Mouse (Mus musculus) R1 (cell line): Measurements from ENCODE around the gene Klhl3.
A peak's percentile ranks its signal among the peaks of the same experiment; 100 is the strongest.
"Not testable (repeated sequence)": the region's sequence is repeated elsewhere in the genome, so short reads cannot be mapped to it uniquely, and the experiment has no call there.

ENCODE experiments used
- DNase-seq: peaks from one replicate; pipeline ENCODE4 v3.0.0-alpha.2; 2018; ENCODE audit warnings: low read depth, low spot score

Klhl3 gene

DNA sequence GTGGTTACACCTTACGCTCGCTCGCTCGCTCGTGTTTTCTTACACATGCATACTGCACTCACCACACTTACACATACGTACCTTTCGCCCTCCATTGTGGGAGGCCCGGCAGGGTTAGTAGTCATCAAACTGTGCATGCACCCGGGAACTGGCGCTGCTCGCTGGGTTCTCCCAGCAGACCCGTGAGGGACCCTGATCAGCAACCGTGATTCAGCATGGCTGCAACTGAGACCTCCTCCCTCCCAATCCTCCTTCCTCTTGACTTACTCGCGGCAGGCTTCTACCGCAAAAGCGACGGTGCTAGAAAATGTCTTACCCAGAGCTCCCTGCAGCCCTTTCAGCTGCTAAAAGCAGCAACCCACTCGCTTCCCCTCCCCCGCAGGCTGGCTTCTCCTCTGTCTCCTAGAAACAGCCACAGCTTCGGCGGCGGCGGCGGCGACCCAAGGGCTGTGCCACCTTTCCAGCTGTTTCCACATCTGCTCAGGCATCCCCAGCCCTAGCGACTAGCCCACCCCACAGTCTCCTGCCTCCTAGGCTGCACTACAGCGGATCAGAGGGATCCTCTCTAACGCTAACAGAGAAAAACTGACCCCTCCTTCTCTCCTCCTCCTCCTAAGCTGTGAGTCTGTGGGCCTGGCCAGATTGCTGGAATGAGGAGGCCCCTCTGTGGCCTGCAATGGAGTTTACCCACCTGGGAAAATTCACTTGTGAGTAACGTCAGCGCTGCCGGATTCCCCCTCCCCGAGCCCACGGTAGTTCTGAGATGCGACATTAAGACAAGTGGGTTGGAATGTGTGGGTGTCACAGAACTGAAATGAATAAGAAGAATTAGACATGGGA lies at the start of gene Klhl3:
Gene Klhl3 (minus strand): TSS at position 532 of the 840 bp plus-strand sequence.
- DNase-seq = peak; percentile 78

DNA sequence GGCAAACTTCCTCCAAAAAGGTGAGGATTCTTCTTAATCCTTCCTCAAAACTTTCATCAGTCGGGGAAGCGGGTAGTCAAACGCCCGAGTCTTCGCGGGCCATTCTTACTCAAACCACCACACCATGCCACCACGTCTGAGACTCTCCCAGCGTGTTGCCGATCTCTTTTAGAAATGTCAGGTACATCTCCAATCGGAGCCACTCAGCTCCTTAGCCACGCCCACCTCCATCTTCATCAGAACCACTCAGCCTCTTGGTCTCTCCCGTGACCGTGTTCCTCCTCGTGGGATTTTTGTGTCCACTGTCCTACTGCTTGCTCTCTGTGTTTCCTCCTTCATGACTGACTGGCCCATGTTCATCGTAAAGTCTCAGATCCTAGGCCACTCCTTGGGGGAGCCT lies 47.4 kb upstream of the Klhl3 start:
- no peak for DNase-seq

DNA sequence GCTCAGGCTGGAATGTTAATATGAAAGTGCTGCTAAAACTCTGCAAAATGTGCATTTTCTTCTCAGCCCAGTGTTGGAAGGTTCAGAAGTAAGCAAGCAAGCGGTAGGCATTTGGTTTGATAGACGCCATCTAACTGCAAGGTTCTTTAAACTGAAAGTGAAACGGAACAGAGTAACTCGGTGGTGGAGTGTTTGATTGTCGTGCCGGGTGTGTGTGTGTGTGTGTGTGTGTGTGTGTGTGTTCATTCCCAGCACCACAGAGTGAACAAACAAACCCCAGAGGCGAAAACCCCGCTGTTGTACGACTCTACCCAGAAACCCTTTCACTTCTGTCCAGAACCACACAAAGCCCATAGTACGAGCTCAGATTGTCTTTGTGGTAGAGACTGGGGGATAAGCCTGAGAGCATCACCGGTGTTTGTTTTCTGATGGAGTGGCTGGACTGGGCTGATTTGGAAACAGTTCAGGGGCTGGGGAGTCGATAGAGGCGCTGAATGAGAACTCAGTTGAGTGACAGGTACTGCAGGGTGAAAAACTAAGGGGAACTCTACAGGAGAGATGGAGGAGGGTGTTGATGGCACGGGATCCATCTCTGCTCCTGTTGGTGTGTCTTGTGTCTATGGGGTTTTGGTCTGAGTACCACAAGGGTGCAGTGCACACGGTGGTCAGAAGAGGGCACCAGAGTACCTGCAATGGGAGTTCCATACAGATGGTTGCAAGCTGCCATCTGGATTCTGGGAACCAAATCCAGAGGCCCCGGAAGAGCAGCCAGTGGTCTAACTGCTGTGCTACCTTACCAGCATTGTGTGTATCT lies 44.9 kb upstream of the Klhl3 start:
- DNase-seq = peak; percentile 93

DNA sequence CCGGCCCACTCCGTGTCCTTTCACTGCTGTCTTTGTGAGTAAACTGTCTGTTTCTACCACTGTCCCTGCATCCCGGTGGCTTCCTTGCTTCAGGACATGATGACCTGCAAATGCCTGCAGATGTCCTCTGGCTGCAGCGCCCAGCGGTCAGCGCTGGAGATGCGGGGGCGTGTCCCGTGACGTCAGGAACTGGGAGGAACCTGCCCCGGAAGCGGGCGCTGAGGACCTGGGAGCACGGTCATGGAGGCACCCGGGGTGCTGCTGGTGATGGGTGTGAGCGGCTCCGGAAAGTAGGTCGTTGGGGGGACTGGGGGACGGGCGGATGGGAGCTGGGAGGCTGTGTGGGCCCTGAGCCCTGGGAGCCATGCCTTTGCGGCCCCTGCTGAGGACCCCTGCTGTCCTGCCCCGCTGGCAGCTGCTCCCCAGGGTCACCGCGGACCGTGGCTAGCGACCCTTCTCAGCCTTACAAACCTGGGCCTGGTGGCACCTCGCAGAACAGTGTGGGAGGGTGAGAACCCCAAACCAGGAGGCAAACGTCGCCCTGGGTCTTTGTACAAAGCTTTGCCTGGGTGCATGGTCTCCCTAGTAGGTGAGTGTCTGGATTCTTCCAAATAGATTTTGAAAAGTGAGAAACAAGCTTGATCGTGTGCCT lies 44.2 kb upstream of the Klhl3 start, which contains the start of gene Idnk:
Gene Idnk (plus strand): TSS at position 203 of the 652 bp plus-strand sequence.
- peak; percentile 54 for DNase-seq

DNA sequence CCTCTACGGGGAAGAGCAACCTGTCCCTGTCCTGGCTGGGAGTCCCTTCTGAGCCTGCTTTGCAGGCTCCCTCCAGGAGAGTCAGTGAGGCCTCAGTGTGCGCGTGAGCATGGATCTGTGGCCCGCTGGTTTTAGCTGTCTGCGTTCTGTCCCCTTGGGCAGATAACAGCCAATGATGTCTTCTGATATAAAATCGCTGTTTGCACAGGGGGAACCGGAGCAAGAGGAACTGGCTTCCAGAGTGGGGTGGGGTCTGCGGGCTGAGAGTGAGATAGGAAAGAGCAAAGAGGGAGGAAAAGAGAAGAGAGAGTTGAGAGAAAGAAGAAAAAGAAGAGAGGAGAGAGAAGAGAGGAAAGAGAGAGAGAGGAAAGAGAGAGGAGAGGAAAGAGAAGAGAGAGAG lies 43.6 kb upstream of the Klhl3 start:
- DNase-seq = no peak

DNA sequence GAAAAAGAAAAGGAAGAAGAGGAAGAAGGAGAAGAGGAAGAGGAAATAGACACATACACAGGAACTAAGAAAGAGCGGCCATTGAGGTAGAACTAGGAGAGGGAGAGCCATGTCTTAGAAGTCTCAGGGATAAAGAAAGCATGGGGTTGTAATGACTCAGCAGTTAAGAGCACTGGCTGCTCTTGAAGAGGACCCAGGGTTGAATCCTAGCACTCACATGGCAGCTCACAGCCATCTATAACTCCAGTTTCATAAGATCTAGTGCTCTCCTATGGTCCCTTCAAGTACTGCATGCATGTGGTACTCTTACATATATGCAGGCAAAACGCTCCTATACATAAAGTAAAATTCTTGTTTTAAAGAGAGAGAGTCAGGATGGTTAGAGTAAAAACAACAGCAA lies 42.6 kb upstream of the Klhl3 start:
- no peak for DNase-seq

DNA sequence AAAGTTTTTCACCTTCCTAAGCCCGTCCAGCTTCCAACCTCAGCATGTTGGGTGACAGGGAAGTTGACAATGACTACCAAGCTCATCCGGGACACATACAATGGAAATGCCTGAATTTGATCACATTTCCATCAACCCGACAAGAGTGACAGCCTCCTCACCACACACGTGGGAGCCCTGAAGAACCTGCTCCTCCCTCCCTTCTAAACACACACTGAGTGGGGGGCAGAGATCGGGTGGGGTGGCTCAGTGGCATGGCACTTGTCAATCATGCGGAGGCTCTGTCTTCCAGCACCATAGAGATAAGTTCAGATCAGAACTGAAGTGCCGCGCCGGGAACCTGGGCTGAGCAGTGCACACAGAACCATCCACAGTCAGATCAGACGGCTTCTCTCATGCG lies 37.0 kb upstream of the Klhl3 start:
- no peak for DNase-seq

DNA sequence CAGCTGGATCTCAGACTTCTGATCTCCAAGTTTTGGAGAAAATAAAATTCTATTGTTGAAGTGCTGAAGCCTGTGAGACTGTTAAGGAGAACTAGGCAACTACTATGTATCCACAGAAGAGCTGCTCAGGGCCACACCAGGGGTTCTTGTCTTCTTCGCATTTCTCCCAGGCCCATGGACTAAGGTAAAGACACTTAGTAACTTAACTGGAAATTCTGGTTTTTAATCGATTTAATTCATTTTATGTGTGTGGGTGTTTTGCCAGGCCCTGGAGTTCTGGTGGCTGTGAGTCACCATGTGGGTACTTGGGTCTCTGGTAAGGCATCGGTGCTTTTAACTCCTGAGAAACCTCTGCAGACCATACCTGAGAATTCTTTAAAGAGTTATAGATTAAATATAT lies 36.2 kb upstream of the Klhl3 start:
- DNase-seq = no peak

DNA sequence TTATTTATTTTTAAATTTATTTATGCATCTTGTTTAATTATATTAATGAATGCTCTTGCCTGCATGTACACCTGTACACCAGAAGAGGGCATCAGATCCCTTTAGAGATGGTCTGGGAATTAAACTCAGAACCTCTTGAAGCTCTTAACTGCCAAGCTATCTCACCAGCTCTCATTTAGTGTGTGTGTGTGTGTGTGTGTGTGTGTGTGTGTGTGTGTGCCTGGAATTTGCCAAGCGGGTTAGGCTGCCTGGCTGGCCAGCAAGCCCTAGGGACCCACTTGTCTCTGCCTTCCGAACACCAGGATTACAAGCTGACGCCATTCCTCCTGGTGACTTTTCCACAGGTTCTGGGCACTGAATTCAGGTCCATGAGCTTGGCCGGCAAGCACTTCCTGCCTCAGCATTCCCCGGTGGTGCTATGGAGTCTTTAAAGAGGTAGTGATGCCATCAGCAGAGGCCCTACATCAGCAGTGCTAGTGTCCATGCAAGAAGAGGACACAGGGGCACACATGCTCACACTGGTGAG lies 35.7 kb upstream of the Klhl3 start:
- no peak for DNase-seq

DNA sequence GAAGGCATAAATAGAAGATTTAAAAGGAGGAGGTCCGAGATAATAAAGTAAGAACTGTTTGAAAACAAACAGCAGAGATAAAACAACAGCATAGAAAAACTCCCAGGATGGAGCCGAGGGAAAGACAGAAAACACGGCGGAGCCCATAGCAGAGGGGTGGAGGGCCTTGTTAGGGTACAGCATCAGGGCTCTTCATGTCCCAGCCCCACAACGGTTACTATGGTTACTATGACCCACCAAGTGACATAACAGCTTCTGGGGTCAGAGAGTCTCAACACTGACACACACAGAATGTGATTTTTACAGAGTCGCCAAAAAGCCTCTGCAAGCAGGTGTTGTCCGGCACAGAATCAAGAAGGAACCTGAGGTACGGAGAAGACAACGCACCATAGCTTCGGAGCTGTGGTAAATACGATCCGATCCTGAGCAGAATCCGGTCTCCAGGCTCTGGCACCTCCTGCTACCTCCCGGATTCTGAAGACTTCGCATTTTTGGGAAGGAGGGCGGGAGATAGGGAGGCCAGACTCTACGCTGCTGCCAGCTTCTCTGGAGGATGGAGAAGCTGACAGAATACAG lies 35.0 kb upstream of the Klhl3 start:
- peak; percentile 86 for DNase-seq

DNA sequence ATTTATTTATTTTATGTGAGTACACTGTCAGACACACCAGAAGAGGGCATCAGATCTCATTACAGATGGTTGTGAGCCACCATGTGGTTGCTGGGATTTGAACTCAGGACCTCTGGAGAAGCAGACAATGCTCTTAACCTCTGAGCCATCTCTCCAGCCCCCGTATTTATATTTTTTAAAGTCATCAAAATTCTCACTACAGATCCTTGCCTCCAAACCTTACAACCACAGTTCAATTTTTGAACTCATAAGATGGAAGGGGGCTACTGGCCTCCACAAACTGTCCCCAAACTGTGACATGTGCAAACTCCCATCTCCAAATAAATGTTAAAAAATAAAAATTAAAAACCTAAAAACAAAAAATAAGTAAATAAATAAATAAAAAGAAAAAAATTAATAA lies 34.4 kb upstream of the Klhl3 start:
- DNase-seq = no peak

DNA sequence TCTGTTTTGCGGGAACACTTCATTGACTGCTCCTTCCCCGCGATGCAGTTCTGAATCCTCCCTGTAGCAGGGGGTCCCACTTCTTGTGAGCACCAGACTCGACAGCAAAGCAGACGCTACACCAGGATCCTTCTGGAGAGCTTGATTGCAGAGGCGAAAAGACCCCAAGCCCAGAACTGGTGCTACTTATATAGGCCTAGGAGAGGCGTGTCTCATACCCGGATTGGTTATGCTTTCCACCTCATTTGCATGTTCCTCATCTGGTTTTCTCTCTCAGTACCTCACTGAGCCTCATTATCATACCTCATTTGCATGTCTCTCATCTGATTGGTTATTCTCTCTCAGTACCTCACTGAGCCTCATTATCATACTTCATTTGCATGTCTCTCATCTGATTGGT lies 33.2 kb upstream of the Klhl3 start:
- not testable (repeated sequence) for DNase-seq

DNA sequence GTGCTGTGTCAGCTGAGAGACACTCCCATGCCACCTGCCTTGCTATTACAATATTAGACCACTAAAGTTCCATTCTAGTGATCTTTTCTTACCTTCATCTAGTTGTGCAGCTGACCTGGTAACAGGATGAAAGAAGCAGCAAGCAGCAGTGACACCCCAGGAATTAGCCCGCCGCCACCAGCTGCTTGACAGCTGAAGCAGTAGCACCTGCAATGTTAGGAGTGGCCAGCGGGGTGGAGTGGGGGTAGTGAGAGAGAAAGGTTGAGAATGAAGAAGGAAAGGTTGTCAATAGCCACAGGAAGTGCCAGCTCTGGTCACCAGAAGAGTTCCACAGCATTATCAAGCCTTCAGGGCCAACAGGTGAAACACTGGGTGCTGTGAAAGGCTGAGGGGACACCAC lies 18.3 kb upstream of the Klhl3 start:
- peak; percentile 32 for DNase-seq

DNA sequence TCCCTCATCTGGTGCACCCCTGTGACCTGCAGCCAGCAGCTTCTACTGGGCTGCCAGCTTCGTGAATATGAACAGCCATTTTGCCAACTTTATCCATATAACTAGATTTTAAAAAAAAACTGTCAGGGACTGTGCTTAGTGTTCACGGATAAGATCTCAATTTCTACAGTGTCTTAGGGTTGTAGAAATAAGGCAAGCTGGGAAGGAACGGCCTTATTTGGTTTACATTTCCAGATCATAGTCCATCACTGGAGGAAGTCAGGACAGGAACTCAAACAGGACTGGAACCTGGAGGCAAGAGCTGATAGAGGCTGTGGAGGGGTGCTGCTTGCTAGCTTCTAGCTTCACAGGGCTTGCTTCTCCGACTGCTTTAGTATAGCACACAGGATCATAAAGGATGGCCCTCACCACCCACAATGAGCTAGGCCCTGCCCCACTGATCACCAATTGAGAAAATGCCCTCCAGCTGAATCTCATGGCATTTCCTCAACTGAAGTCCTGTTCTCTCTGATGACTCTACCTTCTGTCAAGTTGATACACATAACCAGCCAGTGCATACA lies 16.4 kb upstream of the Klhl3 start:
- DNase-seq = no peak

DNA sequence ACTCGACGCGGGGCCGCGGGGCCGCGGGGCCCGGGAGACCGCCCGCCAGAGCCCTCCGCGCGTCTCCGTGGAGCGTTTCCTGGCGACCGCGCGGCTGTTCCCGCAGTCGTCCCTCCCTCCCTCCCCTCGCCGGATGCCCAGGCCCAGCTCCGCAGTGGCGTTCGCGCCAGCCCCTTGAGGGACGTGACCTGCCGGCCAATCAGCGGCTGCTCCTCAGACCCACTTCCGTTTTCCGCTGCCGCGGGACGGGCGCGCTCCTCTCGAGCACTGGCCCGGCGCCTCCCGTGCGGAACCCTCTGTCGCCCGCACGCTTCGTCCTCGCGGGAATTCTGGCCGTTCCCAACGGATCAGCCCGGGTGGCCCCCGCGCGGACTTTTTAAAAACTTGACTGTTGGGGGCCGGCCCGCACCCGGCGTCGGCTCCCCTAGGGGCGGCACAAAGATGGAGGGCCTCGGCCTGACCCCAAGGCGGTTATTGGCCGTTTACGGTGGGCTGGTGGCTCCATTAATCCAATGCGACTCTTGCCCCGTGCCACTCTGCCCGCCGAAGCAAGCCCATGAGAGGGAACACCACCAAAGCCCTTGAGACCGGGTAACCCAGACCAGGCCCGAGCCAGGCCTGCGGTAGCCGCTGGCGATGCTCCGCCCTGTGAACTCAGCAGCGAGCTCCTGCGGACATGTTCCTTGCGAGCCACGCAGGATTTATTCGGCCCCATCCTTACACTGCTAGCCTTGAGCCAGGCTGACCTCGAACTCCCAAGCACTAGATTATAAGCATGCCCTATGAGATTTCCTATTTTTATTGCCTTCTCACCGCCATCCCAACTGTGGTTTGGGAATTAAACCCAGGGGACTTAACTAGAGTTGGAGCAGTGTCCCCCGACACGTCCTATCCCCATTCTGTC lies 15.6 kb upstream of the Klhl3 start:
- peak; percentile 94 for DNase-seq

DNA sequence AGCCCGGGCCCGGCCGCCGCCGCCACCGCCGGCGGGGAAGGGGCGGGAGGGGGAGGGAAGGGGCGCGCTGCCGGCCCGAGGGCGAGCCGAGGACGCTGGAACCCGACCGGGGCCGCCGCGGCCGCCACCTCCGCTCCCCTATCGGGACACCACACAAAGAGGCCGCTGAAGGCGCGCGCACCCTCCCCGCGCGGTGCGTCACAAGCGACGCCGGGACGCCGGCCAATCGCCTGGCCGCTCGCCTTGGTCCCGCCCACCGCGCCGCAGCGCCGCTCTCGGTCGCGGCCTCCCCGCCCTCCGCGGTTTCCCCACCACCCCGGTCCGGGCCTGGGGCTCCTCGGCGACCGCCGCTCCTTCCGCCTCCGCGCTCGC lies 15.0 kb upstream of the Klhl3 start, which contains the start of gene Hnrnpa0:
Gene Hnrnpa0 (minus strand): TSS at position 161 of the 372 bp plus-strand sequence.
- DNase-seq = peak; percentile 89

DNA sequence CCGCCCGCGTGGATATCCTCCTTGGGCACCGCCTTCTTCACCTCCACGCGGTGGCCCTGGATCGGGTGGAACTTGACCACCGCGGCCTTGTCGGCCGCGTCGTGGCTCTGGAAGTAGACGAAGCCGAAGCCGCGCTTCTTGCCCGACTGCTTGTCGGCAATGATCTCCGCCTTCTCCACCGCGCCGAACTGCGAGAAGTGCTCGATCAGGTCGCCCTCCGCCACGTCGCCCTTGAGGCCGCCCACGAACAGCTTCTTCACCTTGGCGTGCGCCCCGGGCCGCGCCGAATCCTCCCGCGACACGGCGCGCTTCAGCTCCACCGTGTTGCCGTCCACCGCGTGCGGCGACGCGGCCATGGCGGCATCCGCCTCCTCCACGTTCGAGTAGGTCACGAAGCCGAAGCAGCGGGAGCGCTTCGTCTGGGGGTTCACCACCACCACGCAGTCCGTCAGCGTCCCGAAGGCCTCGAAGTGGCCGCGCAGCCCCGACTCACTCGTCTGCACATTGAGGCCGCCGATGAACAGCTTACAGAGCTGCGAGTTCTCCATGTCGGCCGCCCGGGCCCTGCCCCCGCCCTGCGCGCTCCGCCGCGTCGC lies 14.5 kb upstream of the Klhl3 start:
- peak; percentile 58 for DNase-seq

DNA sequence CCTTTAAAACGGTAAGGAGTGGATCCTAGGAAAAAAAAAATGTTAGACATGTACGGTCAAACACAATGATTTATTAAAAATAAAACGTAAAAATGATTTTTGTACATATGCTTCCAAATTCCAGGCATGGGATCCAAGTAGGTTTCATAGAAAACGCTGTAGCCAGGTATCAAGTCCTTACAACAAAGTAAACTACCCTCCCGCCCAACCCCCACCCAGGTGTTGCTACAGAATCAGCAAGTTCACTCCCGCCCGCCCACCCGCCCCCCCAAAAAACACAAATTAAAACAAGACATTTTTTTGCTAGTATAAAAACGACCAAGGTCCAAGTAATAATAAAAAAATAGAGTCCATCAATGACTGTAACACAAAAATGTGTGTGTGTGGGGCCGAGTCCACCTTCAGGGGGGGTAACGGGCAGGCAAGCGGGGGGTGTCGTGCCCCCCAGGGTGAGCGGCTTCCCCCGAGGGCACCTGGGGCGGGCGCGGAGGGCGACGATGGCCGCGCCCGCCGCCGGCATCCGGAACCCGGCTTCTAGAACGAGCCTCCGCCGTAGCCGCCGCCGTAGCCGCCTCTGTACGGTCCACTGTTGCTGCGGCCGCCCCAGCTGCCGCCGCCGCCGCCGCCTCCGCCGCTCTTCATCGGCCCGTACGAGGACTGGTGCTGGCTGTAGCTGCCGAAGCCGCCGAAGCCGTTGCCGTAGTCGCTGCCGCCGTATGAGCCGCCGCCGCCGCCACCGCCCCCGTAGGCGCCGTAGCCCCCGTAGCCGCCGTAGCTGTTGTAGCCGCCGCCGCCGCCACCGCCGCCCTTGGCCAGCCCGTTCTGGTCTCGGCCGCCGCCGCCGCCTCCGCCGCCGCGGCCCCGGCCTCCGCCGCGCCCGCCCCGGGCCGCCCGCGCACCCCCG lies 13.7 kb upstream of the Klhl3 start:
- DNase-seq = peak; percentile 40

DNA sequence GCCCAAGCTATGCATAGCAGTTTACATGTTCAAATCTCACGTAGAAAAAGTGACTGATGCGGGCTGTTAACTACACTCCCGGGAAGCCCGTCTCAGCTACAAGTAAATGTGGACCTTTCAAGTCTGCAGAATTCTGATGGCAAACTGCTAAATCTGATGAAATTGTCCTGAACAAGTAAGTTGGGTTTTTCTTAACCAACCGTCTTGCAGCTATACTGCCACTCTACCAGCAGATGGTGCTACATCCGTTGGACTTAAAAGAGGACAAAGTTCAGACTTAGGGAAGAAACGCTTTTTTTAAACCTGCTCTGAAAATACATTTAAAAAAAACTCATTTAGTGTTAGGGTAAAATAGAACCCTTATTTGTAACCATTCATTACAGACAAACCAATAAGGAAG lies 12.7 kb upstream of the Klhl3 start:
- peak; percentile 86 for DNase-seq
